Mouse (Mus musculus) CD4-positive, CD25-positive, alpha-beta regulatory T cell, adult 2 months (primary cell): ENCODE measurements at regions not wholly inside any gene's neighbourhood (a gene's known extent, or its start where the extent isn't known, plus 50 kb on each side); places are given as distances from the start of the nearest gene placed in this dataset.
A peak's percentile ranks its signal among the peaks of the same experiment; 100 is the strongest.
"Not testable (repeated sequence)": the region's sequence is repeated elsewhere in the genome, so short reads cannot be mapped to it uniquely, and the experiment has no call there.

Experiments
- DNase-seq: peaks from one replicate; pipeline ENCODE4 v3.0.0-alpha.2; 2012; ENCODE audit warnings: low read depth, low spot score

GRCm38 (mm10) chr12:117327086-117327485 lies 189.2 kb upstream of the Rapgef5 start:
- not testable (repeated sequence) for DNase-seq

- DNase-seq = peak; percentile 33
Measured at GRCm38 (mm10) chr12:117330418-117330817, 185.9 kb upstream of the Rapgef5 start.

DNA sequence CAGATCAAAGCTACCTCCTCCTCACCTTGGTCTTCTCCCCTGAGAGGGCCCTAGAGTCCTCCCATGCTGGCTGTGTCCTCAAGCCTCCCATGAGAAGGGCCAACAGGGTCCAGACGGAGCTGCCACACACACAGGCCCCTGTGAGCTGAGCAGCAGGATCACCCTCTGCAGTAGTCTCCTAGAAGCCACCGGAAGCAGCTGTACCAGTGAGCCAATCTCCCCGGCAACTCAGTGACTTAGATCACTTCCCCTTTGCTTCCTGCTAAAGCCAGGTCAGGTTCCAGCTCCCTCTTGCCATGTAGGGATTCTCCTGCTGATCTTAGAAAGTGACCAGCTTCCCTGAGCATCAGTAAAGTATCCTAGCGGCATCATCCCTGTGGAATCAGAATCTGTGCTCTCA lies 179.4 kb upstream of the Rapgef5 start:
- DNase-seq = peak; percentile 5

DNA sequence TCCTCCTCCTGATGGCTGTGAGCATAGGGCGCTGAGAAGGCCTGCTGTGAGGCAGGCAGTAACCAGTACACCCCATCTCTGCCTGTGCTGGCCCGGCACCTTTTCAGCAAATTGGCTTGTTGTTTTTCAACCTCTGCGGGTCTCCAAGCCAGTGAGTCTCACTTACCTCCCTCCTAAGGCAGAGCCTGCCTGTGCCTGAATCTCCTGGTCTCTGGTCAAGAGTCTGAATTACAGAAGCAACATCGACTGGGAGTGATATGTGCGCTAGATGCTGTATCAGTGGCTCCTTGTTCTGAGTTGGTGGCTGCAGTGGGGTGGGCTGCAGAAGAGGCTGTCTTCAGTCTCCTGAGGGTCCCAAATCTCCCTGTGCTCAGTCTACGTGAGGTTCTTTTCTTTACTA lies 174.0 kb upstream of the Rapgef5 start:
- DNase-seq = no peak

DNA sequence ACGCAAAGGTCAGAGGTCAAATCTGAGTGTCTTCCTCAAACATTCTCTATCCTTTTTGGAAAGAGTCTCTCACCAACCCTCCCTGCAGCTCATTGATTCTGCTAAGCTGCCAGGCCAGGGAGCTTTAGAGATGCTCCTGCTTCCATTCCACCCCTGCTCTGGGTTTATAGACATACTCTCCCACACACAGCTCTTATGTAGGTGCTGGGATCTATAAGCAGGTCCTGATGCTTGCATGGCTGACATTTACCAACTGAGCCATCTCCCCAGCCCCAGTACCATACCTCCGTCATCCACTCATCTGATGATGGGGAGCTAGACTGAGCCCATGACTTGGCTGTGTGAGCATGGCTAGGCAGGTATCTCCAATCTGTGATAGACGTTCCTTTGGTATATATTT lies 173.2 kb upstream of the Rapgef5 start:
- no peak for DNase-seq

DNA sequence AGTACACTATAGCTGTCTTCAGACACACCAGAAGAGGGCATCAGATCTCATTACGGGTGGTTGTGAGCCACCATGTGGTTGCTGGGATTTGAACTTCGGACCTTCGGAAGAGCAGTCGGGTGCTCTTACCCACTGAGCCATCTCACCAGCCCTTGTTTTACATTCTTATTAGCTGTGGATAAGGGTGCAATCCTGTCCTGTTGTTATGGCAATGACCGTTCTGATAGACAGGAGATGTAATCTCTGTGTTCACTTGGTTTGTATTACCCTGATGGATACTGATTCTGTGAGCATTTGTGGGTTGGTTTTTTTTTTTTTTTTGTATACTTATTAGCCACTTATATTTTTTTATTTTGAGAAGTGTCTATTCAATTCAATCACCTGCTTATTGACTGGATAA lies 172.7 kb upstream of the Rapgef5 start:
- not testable (repeated sequence) for DNase-seq

DNA sequence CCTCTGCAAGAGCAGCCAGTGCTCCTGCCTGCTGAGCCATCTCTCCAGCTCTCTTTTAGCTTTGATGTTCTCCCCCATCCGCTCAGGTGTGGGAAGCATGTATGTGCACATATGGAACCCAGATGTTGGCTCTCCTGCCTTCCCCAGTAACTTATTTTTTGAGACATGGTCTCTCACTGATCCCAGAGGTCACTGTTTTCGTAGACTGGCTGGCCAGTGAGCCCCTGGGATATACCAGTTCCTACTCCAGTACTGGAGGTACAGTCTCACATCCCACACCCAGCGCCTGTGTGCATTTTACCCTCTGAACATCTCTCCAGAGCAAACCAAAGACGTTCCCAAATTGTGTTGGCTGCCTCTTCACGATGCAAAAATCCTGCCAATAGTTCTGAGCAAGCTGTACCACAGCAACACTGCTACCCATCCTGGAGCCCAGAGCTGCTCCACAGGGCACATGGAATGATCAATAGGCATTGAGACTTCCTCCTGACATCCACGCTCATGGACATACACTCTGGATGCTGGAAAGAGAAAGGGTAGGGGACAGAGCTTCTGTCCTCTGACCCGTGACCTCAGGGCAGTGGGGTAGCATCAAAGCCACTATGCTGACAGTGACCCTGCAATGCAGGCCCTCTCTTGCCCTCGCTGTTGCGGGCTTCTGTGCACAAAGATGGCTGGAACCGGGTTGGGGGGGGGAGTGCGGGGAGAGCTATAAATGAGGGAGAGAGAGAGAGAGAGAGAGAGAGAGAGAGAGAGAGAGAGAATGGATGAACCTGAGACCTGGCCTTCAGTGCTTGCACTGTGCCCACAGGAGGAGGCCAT lies 171.8 kb upstream of the Rapgef5 start:
- DNase-seq = no peak

DNA sequence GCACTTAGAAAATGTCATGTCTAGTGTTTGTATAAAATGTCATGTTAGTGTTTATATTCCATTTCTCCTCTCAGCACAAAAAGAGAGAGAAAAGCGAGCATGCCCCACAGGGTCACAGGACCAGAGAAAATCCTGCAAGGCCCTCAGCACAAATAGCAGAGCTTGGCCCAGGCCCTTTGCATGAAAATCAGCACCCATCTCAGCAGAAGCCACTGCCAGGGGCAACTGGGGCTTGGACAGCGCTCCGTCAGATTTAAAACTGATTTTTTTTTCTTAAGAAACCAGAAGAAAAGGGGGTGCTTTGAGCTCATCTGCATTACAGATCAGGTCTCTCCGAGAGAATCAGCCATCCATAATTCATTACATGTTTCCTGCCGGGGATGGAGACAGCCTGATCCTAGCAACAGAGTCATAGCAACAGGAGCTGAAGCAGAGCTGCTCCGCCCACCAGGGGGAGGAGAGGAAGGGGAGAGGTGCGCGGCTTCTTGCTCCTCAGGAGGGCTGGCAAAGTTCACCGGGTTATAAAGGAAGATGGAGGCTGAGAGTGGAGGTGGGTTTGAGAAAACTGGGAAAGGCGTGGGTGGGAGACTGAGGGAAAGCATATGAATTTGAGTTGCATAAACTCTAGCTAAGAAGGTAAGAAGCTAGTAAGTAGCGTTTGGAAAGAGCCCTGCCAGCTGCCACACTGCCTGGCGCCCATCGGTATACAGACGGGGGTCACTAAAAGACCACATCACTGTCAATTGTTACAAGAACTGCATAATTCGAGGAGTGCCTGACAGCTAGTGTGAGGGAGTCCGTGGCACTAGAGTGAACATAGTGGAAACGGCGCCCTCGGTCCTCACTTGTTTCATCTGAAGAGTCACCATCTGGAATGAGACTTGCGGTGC lies 170.9 kb upstream of the Rapgef5 start:
- DNase-seq = no peak

DNA sequence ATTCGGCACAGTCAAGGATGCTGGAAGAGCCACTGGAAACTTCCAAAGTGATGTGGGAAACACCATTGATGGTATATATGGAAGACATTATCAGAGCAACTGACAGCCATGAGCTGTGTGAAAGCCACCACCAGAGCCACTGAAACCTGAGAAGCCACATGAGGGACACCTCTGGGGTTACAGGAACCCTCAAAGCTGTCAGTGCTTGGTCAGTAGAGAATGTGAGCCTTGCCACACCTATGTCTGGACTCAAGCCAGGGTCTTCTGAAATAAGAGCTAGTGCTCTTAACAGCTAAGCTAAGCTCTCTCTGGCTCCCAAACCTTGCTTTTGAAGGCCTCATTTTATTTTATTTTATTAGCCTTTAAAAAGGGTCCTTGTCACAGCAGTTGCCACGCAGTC lies 170.2 kb upstream of the Rapgef5 start:
- no peak for DNase-seq

- no peak for DNase-seq
Measured at GRCm38 (mm10) chr12:117347135-117347534, 169.1 kb upstream of the Rapgef5 start.

DNA sequence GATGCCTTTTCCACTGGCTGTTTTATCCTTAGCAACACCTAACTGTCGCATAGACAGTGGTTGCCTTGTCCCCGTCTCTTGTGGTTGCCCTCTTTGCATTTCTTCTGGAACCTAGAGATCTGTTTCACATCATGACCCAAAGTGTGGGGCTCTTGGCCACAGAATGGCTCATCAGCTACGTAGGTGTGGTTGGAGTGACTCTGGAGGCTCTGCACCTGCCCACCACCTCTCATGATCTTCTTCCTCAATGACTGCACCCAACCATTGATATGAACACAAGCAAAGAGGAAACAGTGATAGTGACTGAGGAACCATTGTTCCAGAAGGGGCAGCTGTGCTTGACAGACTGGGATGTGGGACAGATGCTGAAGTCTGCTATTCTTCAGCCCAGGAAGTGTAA lies 167.8 kb upstream of the Rapgef5 start:
- DNase-seq = peak; percentile 17

DNA sequence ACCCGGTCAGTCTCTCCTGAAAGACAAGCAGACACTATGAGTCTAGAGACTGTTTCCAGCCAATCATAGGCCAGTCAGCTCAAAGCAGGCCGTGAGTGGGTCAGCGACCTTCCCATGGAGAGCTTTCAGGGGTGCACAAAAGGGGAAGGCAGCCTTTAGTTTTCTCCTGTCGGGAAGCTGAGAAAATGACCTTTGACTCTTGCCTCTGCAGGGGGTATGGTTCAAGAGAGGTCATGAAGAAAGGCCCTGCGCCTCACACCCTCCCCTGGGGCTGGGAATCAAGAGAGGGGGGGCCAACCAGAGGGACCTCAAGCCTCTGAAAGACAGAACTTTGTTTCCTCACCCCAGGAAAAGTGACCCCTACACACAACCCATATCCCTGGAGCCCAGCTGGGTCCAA lies 164.4 kb upstream of the Rapgef5 start:
- DNase-seq = no peak

DNA sequence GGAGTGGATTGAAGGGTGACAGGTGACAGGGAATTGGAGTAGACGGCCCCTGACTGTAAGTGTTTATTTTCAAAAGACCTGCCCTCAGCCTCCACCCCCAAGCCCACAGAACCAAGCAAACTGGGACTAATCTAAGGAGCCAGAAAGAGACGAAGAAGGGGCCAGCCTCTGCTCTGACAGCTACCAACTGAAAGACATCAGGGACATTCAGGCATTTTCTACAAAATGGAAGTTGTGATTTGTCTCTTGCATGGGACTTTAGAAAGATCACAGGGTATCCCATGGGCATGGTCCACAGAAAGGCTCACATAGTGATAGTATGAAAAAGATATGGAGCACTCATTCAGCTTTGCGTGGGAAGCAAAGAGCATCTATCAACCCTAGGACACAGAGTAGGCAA lies 163.8 kb upstream of the Rapgef5 start:
- DNase-seq = no peak

DNA sequence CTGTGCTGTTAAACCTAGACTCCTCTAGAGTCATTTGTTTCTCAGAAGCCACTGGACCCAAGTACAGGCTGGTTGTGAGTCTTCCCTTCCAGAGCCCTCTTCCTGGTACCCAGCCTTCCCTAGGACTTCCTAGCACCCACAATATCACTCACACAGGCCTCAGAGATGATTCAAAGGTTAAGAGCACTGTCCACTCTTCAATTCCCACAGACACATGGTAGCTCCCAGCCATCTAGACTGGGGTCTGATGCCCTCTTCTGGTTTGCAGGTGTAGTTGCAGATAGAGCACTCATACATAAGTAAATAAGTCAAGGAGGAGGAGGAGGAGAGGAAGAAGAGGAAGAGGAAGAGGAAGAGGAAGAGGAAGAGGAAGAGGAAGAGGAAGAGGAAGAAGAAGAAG lies 163.3 kb upstream of the Rapgef5 start:
- DNase-seq = peak; percentile 25

DNA sequence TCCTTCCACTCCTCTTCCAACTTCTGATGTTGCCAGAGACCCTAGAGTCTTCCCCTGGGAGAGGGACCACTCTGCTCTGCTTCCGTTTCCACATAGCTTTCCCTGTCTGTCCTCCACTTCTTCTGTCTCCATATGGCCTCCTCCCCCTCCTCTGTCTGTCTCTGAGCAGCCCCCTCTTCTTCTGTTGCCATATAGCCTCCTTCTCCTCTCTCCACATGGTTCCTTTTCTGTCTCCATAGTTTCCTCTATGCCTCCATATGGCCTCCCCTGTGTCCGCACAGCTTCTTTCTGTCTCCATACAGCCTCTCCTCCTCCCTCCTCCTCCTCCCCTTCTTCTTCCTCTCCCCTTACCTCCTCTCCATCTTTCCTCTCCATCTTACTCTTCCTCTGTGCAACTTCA lies 158.5 kb upstream of the Rapgef5 start:
- no peak for DNase-seq

DNA sequence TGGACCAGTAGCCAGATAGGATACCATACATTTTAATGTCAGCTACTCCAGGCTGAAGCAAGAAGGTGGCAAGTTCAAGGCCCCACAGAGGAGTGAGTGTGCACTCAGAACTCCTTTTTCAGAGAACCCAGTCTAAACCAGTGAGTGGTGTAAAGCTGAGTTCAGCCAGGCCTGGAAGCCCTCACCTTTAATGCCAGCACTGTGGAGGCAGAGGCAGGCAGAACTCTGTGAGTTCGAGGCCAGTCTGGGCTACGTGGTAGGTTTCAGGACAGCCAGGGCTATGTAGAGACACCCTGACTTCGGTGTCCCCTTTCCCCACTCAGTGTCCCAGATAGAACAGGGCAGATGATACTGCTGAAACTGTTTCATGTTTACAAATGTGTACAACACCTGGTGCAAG lies 157.4 kb upstream of the Rapgef5 start:
- DNase-seq = no peak

GRCm38 (mm10) chr12:117360215-117360614 lies 156.1 kb upstream of the Rapgef5 start:
- no peak for DNase-seq

GRCm38 (mm10) chr12:117361826-117362225 lies 154.5 kb upstream of the Rapgef5 start:
- DNase-seq = no peak

GRCm38 (mm10) chr12:117363457-117363856 lies 152.8 kb upstream of the Rapgef5 start:
- not testable (repeated sequence) for DNase-seq

DNA sequence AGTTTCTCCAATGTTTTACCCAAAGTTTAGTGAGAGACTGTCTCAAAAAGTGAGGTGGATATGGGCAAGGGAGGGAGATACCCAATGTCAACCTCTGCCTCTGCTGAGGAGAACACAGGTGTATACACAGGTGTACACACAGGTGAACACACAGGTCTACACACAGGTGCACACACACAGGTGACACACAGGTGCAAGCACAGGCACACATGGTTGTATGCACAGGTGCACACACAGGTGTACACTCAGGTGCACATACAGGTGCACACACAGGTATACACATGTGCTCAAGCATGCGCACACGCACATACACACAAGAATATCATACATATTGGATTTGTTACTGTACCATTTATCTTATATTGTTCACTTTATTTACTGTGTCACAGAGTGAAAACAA lies 151.1 kb upstream of the Rapgef5 start:
- no peak for DNase-seq

GRCm38 (mm10) chr12:117365876-117366275 lies 150.4 kb upstream of the Rapgef5 start:
- DNase-seq = no peak

GRCm38 (mm10) chr12:117378297-117378887 lies 137.9 kb upstream of the Rapgef5 start:
- peak; percentile 14 for DNase-seq
